Mouse (Mus musculus) intestine, postnatal 0 days (tissue): ENCODE measurements around the gene Nsun2. TPM values are rescaled to one million over a fixed set of nuclear protein-coding genes. Genes with fewer than 3 reads are reported as not detected.

Source experiments
- ATAC-seq: fragments of 200-750 bp; cut with Nextera tagmentation; 2 replicates; pipeline ENCODE4 v1.8.0; 2017; ENCODE audit warnings: mild to moderate bottlenecking, moderate TSS enrichment, moderate library complexity
- H3K27ac ChIP-seq: fragments of 300-500 bp; sonication (generic); 2 replicates; pipeline ENCODE4 v1.5.1; 2014; ENCODE audit warnings: mild to moderate bottlenecking, low read depth, low read length, moderate library complexity
- H3K27me3 ChIP-seq: fragments of 300-500 bp; sonication (generic); replicated peaks from 2 replicates; pipeline ENCODE4 v1.6.1; 2014; ENCODE audit warnings: low read length, mixed read lengths; ENCODE audit not compliant: control insufficient read depth, insufficient read depth
- H3K36me3 ChIP-seq: fragments of 300-500 bp; sonication (generic); 2 replicates; pipeline ENCODE4 v1.6.1; 2014; ENCODE audit warnings: mild to moderate bottlenecking, moderate library complexity; ENCODE audit not compliant: control insufficient read depth, insufficient read depth
- H3K4me1 ChIP-seq: fragments of 300-500 bp; sonication (generic); replicated peaks from 2 replicates; pipeline ENCODE4 v1.6.1; 2014; ENCODE audit warnings: antibody characterized with exemption, low read length, mixed read lengths; ENCODE audit not compliant: control insufficient read depth, insufficient read depth
- H3K4me2 ChIP-seq: fragments of 300-500 bp; sonication (generic); replicated peaks from 2 replicates; pipeline ENCODE4 v1.6.1; 2014; ENCODE audit warnings: low read depth, mild to moderate bottlenecking, moderate library complexity
- H3K4me3 ChIP-seq: fragments of 300-500 bp; sonication (generic); 2 replicates; pipeline ENCODE4 v1.5.1; 2014; ENCODE audit warnings: low read depth, low read length
- H3K9ac ChIP-seq: fragments of 300-500 bp; sonication (generic); 2 replicates; pipeline ENCODE4 v1.6.1; 2014; ENCODE audit warnings: mild to moderate bottlenecking, low read depth, low read length
- H3K9me3 ChIP-seq: fragments of 300-500 bp; sonication (generic); 2 replicates; pipeline ENCODE4 v1.6.1; 2016; ENCODE audit warnings: mixed run types; ENCODE audit not compliant: control insufficient read depth
- CTCF ChIP-seq: sonication (generic); IDR thresholded peaks from 2 replicates; pipeline ENCODE4 v1.5.1; 2016; ENCODE audit warnings: low read depth, mild to moderate bottlenecking, control low read depth, antibody characterized with exemption, moderate library complexity
- WGBS: fragments of 180-500 bp; shearing (Covaris S2); extraction: QIAGEN DNeasy Blood & Tissue Kit; methylation state at CpG from one replicate; pipeline ENCODE4 v1.1.7; 2014; 5-methylcytosine and 5-hydroxymethylcytosine counted together
- polyA plus RNA-seq: library from polyadenylated mRNA; unstranded; fragments of >200 nt; fragmentation: Nextera tagmentation; extraction: Ambion mirVana; gene quantifications from 2 replicates; pipeline ENCODE4 v1.2.1, GENCODE M21; 2015

Gene Nsun2
- polyA plus RNA-seq, 1 experiment from 2014 or later: 38.8 TPM

GRCm38 (mm10) chr13:69542571-69543352 lies 9.2 kb downstream of the Nsun2 start:
- H3K9ac ChIP-seq: no peak overlapping the region
- no peaks in the 10 kb centered on the region for H3K9me3 ChIP-seq
- H3K36me3 ChIP-seq: no peaks in the 10 kb centered on the region
- H3K4me1 ChIP-seq: no peaks in the 10 kb centered on the region; the same call in 1 of the 2 replicates
- no peak overlapping the region for H3K4me2 ChIP-seq
- H3K27me3 ChIP-seq: no peaks in the 10 kb centered on the region
- H3K27ac ChIP-seq: no peak overlapping the region; the same call in 1 of the 2 replicates
- no peak for ATAC-seq
- 42% methylated on average over 17 of the region's 17 CpGs for WGBS
- H3K4me3 ChIP-seq: no peak overlapping the region
- no peak for TF ChIP-seq CTCF

DNA sequence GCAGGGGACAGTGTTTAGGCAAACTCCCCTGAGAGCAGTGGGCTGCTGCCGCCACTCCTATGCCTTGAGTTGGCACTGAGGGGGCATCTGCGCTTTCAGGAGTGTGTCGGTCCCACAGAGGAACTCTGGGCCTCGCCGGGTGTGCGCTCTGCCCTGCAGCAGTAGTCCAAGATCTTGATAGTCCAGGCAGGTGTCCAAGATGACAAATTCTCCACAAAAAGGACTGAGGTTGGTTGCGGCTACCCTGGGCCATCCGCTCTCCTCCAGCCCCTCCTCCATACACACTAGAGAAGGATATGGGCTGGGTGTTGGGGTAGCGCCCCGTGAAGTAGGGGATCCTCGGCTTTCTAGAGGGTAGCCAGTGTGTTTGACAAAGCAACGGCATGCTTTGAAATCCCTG lies 10.0 kb downstream of the Nsun2 start:
- no peak overlapping the region for H3K27ac ChIP-seq
- H3K4me3 ChIP-seq: no peak overlapping the region
- no peak for ATAC-seq
- H3K36me3 ChIP-seq: no peaks in the 10 kb centered on the region
- H3K9ac ChIP-seq: no peak overlapping the region
- TF ChIP-seq CTCF: no peak
- H3K27me3 ChIP-seq: no peaks in the 10 kb centered on the region
- 45% methylated on average over 12 of the region's 12 CpGs for WGBS
- peak overlapping the region; percentile 35; the same call in 1 of the 2 replicates for H3K4me2 ChIP-seq
- H3K4me1 ChIP-seq: no peaks in the 10 kb centered on the region; the same call in 1 of the 2 replicates
- no peaks in the 10 kb centered on the region for H3K9me3 ChIP-seq

- no peak overlapping the region for H3K4me2 ChIP-seq
- H3K9me3 ChIP-seq: no peaks in the 10 kb centered on the region
- no peaks in the 10 kb centered on the region for H3K36me3 ChIP-seq
- no peak overlapping the region for H3K27ac ChIP-seq
- no peak overlapping the region for H3K9ac ChIP-seq
- no peak overlapping the region for H3K4me3 ChIP-seq
- no peak; the same call in 1 of the 2 replicates for ATAC-seq
- TF ChIP-seq CTCF: peak; percentile 77
- WGBS: 20% methylated on average over 3 of the region's 3 CpGs
- H3K27me3 ChIP-seq: no peaks in the 10 kb centered on the region
- no peaks in the 10 kb centered on the region; the same call in 1 of the 2 replicates for H3K4me1 ChIP-seq
Observed at GRCm38 (mm10) chr13:69545019-69545418, 11.5 kb downstream of the Nsun2 start.

DNA sequence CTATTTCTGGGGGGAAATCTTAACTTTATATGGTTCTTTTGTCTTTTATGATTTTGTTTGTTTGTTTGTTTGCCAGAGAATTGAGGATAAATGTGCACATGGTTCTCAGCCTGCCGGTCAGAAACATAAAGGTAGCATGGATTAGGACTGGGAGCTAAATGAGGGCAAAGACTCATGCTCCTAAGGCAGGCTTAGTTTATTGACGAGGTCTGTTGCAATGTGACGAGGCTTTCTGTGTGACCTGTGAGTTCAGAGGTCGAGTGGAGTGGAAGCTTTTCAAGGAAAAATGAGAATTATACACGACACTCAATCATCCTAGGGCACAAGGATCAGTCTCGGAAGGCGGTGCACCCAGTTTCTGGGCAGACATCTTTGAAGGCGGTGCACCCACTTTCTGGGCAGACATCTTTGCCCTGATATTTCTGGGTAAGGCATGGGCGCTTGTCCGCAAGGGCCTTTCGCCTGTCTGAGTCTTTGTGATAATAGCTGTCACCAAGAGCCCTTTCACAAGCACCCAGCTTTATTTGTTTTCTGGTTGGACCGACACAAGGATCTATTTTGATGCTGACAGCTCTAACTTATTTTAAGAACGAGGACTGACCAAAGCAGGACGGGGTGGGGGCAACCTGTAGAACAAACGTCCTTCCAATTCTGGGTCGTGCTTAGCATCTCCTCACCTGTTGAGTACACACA lies 14.1 kb downstream of the Nsun2 start:
- H3K4me1 ChIP-seq: no peaks in the 10 kb centered on the region
- no peak for TF ChIP-seq CTCF
- H3K27me3 ChIP-seq: peaks cover 9% of the 10 kb centered on the region; the same call in 1 of the 2 replicates
- no peak overlapping the region for H3K4me3 ChIP-seq
- no peak overlapping the region for H3K9ac ChIP-seq
- H3K9me3 ChIP-seq: no peaks in the 10 kb centered on the region
- no peaks in the 10 kb centered on the region for H3K36me3 ChIP-seq
- ATAC-seq: no peak
- H3K27ac ChIP-seq: no peak overlapping the region
- 60% methylated on average over 16 of the region's 16 CpGs for WGBS
- no peak overlapping the region for H3K4me2 ChIP-seq

DNA sequence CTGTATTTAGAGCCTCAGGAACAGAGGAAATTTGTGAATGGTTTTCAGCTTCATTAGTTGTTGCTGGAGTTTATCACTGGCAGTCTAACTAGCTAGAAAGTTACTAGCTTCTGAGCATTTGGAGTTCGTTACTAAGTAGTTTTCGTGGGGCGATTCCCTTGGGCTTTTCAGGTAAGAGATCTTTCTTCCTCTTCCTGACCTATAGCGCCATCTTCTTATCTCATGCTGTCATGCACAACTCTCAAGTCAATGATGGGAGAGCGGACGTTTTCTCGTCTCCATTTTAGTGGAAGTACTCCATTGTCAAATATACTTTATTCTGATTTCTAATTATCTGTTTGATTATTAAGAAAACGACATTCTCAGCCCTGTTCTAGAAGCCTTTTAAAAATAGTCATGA lies 16.4 kb downstream of the Nsun2 start:
- H3K4me3 ChIP-seq: no peak overlapping the region
- ATAC-seq: no peak
- H3K27ac ChIP-seq: no peak overlapping the region
- H3K4me2 ChIP-seq: no peak overlapping the region
- peak; percentile 53 for TF ChIP-seq CTCF
- peaks cover 9% of the 10 kb centered on the region for H3K27me3 ChIP-seq
- H3K9me3 ChIP-seq: no peaks in the 10 kb centered on the region
- H3K9ac ChIP-seq: no peak overlapping the region
- no peaks in the 10 kb centered on the region for H3K36me3 ChIP-seq
- H3K4me1 ChIP-seq: no peaks in the 10 kb centered on the region
- 35% methylated on average over 8 of the region's 8 CpGs for WGBS

DNA sequence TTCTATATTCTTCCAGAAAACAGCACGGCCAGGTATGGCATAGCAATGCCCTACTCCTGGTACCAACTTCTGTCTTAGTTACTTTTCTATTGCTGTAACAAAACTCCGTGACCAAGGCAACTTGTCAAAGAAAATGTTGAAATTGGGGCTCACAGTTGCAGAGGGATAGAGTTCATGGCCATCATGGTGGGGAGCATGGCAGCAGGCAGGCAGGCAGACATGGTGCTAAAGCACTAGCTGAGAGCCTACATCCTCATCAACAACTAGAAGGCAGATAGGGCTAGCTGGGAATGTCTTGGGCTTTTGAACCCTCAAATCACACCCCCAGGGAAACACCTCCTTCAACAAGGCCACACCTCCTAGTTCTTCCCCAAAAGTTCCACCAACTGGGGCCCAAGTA lies 17.3 kb downstream of the Nsun2 start:
- Histone ChIP-seq H3K27me3 (peaks cover 9% of the 10 kb centered on the region), H3K27ac (no peak overlapping the region), H3K4me2 (no peak overlapping the region), H3K9ac (no peak overlapping the region), H3K4me1 (no peaks in the 10 kb centered on the region), H3K9me3 (no peaks in the 10 kb centered on the region), H3K4me3 (no peak overlapping the region), H3K36me3 (no peaks in the 10 kb centered on the region)
- 91% methylated on average over 2 of the region's 2 CpGs for WGBS
- no peak for TF ChIP-seq CTCF
- no peak for ATAC-seq
